Mouse (Mus musculus) T-helper 17 cell (primary cell): Measurements from ENCODE around the gene Kat6b.
"Not testable (repeated sequence)": the region's sequence is repeated elsewhere in the genome, so short reads cannot be mapped to it uniquely, and the experiment has no call there.

ENCODE experiments used
- in situ Hi-C, 2 experiments: fragments of 300-600 bp; cut with MboI, MseI; formaldehyde crosslinking; loops; 1 replicate in 1 of 2; 2 replicates in 1 of 2; pipeline ENCODE4 v1.15.1; 2025; ENCODE audit warnings: high pct_unique_total_duplicates in 2 of 2

The Kat6b gene

DNA sequence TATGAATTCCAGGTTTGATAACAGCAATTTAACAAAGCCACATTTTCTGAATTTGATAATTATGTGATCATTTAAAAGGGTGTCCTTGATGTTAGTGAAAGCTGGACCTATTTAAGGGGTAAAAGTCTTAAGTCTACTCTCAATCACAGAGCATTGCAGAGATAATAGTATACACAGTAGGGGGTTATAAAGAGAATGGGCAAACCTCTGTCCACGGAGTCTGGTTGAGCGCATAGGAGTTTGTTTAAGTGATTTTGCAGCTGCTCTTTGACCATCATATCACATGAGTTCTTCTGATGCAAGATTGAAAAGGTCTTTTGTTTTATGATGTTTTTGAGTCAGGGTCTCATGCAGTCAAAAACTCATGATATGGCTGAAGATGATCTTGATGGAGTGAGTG, 3.0 kb downstream of the Kat6b start:
- in situ Hi-C loops: no loop called here

DNA sequence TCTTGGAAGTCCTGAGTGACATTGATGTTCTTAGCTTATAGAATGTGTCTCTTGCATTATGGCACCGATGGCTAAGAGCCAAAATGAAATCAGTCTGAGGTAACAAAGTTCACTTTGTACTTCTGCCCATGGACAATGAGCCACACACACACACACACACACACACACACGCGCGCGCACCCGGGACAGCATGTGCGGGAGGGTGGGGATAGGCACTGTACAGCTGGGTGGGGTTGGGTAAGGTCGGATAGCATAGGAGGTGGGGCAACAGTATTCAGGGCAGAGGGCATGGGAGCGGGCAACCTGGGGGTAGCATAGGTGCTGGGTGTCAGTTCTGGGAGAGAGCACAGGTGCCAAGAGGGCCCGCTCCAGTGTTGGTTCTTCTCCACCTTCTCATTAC, 3.5 kb downstream of the Kat6b start:
- in situ Hi-C loops: no loop called here

DNA sequence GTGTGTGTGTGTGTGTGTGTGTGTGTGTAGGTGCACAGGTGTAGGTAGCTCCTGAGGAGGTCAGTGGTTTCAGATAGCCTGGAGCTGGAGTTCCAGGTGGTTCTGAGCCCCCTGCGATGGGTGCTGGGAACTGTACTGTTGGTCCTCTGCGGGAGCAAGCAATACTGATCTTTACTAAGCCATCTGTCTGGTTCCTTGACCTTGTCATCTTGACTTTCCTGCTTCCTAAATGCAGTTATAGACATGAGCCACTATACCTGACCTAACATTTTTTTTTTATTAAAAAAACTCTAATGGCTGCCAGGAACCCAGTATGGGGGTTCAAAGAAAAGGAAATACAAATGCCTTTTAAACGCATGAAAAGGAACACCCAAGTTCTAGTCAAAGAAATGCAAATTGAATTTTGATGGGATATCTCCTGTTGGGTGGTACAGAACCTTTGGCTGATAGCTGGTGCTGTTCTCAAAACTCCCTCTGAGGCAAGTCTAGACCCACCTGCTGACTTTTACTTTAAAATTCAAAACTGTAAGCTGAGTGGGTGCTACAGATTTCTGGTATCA, 4.8 kb downstream of the Kat6b start:
- in situ Hi-C loops: no loop called here

DNA sequence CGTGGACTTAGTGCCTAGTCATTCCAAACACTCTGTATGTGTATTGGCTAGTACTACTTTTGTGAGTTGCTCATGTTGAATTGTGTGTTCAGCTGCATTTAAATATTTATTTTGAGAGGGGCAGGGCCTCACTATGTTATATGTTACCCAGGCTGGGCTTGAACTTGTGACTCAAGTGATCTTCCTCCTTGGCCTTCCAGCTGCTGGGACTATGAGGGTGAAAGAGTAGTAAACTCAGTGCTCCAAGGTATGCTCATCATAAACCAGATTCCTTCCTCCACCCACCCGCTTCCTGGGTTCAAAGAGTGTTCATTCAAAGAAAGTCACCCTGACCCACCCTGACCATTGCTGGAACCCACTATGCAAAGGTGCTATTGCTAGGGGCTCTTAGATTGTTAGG, 5.9 kb downstream of the Kat6b start:
- in situ Hi-C loops: not testable (repeated sequence)

DNA sequence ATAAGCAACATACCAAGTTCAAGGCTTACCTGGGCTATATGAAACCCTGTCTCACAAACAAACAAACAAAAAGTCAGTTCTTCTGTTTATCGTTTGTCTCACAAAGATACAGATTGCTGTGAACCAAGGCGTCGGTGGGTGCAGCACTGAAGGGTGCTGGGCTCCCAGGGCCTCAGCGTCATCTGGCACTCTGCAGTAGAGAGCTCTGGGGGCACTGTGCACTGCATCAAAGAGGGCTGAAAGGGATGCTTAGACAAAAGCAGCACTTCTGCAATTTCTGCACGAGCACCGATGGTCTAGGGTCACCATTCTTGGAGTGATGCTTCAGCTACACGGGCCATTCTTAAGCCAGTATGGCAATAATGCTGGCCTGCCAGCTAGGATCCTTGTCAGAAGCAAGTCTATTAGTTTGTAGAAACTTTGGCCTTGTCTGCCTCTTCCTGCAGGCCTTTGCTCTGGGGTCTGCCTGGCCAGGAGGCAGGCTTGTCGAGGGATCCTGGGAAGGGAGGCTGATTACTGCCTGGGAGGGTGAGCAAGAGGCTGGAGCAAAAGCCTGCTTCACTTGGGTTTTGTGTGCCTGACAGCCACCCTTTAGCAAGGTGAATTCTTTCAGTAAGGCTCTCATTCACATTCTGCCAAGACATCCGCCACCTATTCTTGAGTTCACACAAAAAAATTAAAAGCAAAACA, 7.3 kb downstream of the Kat6b start:
- in situ Hi-C loops: not testable (repeated sequence)

DNA sequence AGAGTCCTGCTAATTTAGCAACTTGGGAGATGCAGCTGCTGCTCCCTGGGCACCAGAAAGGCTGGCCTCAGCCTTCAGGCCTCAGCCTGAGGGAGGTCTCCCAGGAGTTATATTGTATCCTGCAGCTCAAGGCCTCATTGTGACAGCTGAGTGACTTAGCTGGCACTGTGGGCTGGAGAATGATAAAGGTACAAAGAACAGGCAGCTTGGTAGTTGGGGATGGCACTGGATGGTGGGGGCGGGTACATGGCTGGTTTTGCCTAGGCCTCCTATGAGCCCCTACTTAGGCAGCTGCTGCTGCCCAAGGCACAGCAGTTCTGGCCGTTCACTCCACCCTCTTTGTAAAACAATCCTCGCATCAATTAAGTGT, 7.9 kb downstream of the Kat6b start:
- in situ Hi-C loops: no loop called here

DNA sequence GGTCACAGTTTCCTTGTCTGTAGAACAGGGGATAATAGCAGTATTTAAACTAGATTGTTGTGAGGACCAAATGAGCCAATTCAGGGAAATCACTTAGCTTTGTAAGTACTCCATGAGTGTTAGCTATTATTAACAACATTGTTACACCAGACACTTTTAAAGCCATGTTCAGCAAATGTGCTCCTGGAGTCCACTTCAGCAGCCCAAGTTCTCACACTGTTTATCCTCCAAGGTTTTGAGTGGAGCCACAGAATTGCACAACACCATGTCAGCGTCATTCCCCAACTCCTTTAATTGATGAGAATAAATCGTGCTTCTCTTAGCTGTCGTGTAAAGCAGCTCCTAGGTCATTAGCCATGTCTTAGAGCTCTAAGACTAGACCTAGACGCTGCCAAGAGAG, 8.9 kb downstream of the Kat6b start:
- in situ Hi-C loops: no loop called here

DNA sequence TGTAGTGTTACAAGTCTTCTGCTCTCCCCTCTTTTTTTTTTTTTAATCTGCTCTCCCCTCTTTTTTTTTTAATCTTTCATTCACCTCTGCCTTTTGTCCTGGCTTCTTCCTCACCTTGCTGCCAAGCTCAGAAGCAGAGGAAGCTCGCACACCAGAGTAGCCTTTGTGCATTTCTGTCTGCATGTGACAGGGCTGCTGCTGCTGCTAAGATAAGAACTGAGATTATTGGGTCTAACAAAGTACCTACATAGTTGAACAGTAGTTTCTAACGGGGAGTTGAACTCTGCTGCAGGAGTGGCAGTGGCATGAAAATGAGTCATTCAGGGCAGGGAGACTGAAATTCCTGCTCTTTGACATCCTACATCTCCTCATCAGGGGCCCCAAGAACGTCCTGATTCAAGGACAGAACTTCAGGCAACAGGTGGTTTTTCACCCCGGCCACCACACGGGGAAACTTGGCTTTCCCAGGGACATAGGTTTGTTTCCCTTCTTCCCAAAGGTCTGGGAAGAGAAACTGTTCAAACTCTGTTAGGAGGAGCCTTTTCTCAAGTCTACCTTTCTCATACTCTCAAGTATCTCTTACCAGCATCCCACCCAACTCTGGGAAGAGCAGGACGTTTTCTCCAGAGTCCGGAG, 17.2 kb downstream of the Kat6b start:
- in situ Hi-C loops: no loop called here

DNA sequence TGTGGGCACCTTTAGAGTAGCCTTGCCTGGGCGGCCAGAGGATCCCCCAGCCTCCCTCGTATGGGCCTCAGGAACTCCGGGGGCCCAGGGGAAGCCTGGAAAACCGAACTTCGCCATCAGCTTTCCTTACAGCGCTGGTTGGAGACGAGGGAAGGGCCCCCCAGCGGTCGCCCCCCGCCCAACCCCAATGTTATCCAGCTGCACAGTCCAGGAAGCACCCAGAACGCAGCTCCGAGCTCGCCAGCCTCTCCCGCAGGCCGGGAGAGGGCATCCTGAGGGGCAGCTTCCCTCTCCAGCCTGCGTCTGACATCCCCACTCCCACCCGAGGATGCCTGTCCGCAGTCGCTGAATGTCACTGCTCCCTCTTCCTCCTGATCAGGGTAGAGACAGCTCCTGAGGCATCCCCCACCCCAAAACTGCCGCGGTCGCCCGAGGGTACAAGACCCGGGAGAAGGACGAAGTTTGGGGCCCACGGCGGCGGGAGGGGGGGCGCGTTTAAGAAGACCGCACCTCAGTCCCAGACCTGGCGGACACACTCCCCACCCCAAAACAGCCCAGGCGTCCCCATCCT, 17.9 kb downstream of the Kat6b start:
- in situ Hi-C loops: no loop called here

DNA sequence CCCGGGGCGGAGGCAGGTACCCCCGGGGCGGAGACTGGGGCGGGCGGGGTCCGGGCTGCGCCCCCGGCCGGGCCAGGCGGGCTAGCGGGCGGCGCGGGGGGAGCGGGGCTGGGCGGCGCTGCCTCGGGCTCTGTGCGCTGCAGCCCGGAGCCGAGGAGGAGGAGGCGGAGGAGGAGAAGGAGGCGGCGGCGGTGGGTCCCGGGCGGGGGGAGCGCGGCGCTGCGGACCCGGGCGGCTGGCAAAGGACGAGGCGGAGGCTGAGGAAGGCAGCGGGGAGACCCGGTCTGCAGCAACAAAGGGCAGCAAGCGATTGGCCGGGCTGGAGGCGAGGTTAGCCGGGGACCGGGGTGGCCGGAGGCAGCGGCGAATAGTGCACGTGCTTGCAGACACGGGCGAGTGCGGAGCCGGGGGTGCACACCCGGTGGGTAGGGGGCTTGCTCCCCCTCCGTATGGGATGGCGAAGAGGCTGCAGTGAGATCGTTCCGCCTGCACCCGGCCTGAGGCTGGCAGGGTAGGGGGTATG, 18.5 kb downstream of the Kat6b start:
- in situ Hi-C loops: loop anchor here in 1 of 2 experiments (25.0 kb wide), 1 partner anchor 1512 kb away; the partner anchor contains the start of gene Gng2

DNA sequence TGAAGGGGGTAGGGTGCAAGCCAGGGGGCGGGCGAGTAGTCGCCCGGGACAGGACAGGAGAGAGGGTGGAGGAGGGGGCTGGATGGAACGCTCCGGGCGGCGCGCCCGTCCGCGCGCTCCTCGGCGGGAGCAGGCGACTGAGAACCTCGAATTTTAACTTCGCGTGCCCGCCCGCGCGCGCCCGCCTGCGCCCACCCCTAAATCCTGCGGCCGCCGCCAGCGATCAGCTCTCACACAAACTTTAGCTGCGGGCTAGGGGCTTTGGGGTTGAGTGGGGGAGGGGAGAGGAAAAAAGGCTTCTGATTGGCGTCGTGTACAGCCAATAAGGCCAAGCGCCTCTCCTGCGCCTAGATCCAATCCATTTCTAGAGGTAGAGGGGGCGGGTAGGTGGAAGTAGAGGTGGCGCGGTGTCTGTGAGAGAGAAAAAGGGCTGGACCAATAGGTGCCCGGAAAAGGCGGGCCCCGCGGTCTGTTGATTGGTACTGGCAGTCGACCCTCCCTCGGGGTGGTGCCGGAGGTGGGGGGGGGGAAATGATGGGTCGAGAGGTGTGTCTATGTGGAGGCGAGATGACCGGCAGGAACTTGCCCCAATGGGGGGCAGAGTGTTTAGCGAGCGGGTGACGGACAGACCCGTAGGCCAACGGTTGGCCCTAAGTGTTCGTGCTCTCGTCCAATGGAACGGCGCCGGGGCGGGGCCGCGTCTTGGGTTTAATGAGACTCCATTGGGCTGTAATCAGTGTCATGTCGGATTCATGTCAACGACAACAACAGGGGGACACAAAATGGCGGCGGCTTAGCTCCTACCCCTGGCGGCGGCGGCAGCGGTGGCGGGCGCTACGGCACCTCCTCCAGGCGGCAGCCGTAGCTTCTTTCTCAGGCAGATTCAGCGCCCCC, 19.2 kb downstream of the Kat6b start:
- in situ Hi-C loops: loop anchor here in 1 of 2 experiments (25.0 kb wide), 1 partner anchor 1513 kb away; the partner anchor contains the start of gene Gng2

DNA sequence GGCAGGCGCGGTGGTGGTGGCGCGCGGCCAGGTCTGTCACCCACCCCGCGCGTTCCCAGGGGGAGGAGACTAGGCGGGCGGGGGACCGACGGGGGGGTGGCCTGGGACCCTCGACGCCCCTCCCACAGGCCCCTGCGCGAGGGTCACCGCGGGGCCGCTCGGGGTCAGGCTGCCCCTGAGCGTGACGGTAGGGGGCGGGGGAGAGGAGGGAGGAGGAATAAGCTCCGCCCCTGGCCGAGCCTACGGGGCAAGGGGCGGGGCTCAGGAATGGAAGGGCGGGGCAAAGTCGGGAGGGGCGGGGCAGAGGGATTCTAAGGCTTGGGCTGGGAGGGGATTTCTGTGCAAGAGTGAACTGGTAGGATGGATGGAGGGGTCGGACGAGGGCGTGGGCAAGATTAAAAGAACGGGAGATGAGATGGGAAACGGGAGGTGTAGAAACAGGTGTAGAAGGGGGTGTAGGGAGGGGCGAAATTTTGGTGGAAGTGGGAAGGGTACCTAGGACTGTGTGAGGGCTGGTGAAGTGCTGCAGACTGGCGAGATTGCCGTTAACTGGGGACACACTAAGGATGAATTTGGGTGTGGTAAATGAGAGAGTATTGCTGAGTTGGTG, 19.9 kb downstream of the Kat6b start:
- in situ Hi-C loops: loop anchor here in 1 of 2 experiments (25.0 kb wide), 1 partner anchor 1514 kb away; the partner anchor contains the start of gene Gng2

DNA sequence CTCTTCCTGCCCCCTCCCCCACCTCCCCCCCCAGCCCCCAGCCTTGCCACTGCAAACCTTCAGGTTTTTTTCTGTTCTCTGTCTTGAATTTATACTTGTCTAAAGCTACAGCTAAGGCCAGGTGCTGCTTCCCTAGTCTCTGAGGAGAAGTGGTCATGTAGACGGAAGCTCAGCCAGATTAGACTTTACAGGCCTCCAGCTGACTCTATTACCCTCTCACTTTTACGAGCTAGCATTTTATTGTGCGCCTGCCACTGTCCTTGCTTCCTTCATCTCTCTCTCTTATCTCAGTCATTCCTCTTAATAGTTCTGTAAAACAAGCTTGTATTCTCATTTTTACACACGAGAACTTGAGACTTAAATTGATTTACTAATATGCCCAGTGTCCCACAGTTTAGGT, 23.8 kb downstream of the Kat6b start:
- in situ Hi-C loops: loop anchor here in 1 of 2 experiments (25.0 kb wide), 1 partner anchor 1518 kb away; the partner anchor contains the start of gene Gng2

DNA sequence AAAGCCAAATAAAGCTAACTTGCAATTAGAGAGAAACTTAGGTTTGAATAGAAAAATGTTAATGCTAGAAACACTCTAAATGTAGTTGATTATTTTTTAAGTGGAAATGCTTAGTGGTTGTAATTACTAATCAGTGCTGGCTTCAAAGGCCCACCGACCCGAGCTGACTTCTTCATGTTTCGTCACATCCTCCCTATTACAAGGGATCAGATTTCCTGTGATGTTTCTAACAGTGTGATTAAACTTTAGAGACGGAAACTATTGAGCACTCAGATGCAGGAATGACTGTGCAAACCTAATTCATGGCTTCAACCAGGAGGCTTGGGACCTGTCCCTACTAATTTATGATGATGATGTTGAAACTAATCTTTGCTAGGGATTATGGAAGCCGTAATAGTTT, 25.8 kb downstream of the Kat6b start:
- in situ Hi-C loops: loop anchor here in 1 of 2 experiments (25.0 kb wide), 1 partner anchor 1520 kb away; the partner anchor contains the start of gene Gng2

DNA sequence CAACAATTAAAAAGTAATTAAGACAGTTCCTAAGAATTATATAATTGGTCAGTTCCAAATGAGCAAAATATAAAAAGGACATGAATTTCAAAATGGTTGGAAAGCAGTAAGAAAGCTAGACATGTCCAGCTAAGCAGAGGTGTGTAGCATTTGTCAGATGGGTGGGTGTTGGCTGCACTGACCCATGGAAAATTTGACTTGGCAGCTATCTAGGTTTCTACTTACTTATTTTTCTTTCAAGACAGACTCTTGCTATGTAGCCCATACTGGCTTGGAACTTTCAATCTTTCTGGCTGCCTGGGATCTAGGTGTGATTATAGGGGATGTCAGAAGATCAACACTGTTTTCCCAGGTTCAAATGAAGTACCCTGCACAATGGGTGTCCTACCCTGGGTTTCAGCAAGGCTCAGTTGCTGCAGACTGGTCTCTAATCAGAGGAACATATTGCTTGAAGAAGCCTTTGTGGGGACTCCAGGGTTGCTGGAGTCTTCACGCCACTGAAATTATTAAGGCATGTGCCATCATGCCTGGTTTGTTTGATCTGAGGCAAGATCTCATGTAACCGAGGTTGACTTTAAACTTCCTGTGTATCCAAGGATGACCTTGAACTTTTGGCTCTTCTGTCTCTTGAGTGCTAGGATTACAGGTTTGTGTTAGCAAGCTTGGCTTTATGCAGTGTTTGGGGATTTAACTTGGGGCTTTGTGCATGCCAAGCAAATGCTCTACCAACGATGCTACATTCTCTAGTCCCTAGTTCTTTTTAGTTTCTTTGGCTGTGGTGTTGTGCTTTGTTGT, 28.1 kb downstream of the Kat6b start:
- in situ Hi-C loops: loop anchor here in 1 of 2 experiments (25.0 kb wide), 1 partner anchor 1522 kb away; the partner anchor contains the start of gene Gng2

DNA sequence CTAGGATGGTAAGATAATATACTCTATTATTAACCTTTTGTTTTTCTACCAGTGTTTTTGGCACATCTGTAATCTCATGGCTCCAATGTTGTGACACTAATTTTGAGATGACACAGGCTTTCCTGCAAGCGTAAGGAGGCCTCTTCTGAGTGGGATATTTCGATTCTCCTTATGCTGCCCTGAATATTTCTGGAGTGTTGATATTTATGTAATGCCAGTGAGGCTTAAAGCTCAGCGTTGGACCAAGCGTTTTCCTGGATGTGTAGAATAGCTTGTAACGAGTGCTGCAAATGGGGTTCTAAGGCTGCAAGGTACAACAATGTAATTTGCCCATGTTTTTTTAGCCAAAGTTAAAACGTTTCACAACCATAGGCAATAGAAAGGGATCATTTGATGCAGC, 30.2 kb downstream of the Kat6b start:
- in situ Hi-C loops: loop anchor here in 1 of 2 experiments (25.0 kb wide), 1 partner anchor 1524 kb away; the partner anchor contains the start of gene Gng2

DNA sequence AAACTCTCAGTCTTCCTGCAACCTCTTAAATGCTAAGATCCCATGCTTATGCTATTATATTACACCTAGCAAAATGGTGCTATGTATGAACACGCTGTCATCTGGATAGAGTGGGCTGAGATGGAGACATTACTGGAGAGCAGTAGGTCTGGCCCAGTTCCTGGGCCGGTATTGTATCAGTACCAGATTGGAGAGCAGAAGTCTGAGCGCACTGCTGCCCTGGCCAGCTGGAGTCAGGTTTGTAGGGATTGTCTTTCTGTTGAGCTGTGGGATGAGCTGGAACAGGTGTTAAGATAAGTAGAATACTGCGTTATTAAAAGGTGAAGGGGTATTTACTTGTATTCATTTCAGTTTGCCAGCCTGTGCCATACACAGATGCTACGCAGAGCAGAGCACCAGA, 34.3 kb downstream of the Kat6b start:
- in situ Hi-C loops: loop anchor here in 1 of 2 experiments (25.0 kb wide), 1 partner anchor 1528 kb away; the partner anchor contains the start of gene Gng2

DNA sequence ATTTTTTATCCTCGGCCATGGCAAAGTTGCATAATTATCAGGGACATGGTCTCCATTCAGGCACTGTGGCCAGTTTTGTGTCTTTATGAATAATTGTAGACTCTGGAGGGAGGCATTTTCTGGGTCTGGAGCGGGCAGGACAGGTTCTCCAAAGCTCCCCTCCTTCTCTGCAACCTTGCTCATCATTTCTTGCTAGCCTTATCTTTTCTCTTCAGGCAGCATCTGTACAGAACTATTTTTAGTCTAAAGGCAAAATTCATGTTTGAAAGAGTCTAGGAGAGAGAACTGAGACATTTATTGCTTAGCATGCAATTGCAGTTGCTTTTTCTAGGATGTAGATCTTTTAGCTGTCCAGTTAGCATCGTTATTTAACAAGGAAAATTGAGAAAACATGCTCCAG, 38.1 kb downstream of the Kat6b start:
- in situ Hi-C loops: loop anchor here in 1 of 2 experiments (25.0 kb wide), 1 partner anchor 1532 kb away; the partner anchor contains the start of gene Gng2

DNA sequence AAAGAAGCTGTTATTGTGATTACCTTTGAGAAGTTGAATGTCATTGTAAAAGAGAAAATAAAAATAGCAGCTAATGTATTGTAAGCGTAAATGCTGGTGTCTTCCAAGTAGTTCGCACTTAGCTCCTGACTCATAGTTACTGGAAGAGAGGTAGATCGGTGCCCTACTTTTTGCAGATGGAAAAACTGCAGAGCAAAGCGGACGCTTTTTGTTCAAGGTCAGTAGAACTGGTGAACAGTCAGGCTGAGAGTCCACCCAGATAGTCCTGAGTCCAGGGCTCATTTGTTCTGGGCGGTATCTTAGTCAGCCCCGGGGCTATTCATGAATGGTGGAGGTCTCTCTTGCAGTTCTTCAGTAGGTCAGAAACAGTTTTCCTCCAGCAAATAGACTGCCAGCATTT, 39.3 kb downstream of the Kat6b start:
- in situ Hi-C loops: loop anchor here in 1 of 2 experiments (10.0 to 25.0 kb wide), 2 partner anchors 1533 to 1696 kb away; partner anchors contain the start of genes Gng2 and Rtraf
